Mouse (Mus musculus): ENCODE measurements around the gene Cuedc1.

Cuedc1 gene

DNA sequence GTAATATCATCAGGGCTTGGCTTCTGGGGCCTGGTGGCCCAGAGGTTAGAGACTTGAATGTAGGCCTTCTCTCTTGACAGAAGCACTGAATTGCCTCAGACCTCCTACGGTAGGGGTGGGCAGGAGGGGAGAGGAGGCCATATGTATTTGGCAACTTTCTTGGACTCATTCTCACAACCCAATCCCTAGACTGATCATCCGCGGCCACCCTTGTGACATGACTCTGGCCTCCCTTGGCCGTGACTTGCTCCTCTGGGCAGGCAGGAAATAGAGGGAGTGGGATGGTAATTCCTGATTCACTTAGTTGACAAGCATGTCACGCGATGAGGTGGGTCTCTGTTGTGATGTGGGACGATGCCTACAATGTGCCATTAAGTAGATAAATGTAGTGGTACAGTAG is 68.6 kb downstream of the Cuedc1 start:
- DNase-seq (ENCODE audit: low read depth in 1 of 2, low spot score in 2 of 2) = no peak

DNA sequence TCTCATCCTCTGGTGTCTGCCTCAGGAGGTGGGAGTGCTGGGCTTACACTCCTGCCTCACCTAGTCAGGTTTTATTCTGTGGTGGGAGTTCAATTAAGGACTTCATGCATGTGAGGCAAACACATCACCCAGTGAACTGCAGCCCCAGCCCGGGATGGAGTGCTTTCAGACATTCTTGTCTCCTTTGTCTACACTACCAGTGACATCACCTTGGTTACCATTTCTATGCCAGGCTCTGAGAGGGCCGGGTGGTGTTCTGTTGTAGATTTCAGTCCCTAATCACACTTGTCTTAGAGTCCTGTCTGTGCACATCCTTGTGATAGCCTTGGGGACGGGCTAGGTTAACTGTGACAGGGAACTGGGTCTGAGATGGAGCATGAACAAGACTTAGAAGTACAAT is 70.8 kb downstream of the Cuedc1 start:
- no peak for DNase-seq (ENCODE audit: low read depth in 1 of 2, low spot score in 2 of 2)

DNA sequence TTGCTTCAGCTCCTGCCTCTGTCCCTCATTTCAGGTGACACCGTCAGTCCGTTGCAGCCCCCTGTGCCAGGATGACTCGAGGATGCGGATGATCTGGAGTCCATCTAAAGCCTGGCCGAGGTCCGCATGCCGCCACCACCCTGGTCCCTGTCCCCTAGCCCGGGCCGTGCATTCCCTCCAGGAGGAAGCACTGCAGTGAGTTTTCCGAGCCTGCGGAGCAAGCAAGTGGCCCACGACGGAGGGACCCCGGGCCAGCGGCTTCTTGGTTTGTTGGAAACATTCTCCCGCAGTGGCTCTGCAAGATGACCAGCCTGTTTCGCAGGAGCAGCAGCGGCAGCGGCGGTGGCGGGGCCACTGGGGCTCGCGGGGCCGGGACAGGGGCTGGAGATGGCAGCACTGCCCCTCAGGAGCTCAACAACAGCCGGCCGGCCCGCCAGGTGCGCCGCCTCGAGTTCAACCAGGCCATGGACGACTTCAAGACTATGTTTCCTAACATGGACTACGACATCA is 71.7 kb downstream of the Cuedc1 start:
- DNase-seq (ENCODE audit: low read depth in 1 of 2, low spot score in 2 of 2) = no peak

GRCm38 (mm10) chr11:88170606-88171005 is 72.7 kb downstream of the Cuedc1 start:
- no peak for DNase-seq (ENCODE audit: low read depth in 1 of 2, low spot score in 2 of 2)

- DNase-seq (ENCODE audit: low read depth in 1 of 2, low spot score in 2 of 2) = no peak
Observed at GRCm38 (mm10) chr11:88171876-88172442, 74.1 kb downstream of the Cuedc1 start.

GRCm38 (mm10) chr11:88172601-88173325 is 74.9 kb downstream of the Cuedc1 start:
- DNase-seq (ENCODE audit: low read depth in 1 of 2, low spot score in 2 of 2) = no peak

- DNase-seq (ENCODE audit: low read depth in 1 of 2, low spot score in 2 of 2) = no peak
Observed at GRCm38 (mm10) chr11:88173386-88174025, 75.6 kb downstream of the Cuedc1 start.

DNA sequence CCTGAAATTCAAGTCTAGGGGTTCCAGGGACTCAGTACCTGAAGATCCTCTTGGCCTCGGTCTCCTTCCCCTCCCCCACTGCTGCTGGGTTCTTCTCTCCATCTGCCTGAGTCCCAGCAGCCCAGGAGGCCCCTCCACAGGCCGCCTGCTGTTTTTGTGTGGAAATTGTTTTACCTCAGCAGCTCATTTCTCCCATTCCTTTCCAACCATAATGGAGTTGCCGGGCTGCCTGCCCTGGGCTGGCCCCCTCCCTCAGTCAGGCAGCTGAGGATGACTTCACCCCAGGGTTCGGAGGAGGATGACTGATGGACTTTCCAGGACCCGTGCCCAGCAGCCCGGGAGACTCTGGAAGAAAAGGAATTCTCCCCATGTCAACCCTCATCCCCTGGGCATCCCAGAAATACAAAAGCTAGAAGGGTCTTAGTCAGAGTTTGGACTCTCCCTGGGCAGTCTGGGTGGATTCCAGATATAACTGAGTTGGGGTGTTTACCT is 82.7 kb downstream of the Cuedc1 start:
- DNase-seq (ENCODE audit: low read depth in 1 of 2, low spot score in 2 of 2) = no peak

GRCm38 (mm10) chr11:88180959-88181619 is 83.2 kb downstream of the Cuedc1 start:
- DNase-seq (ENCODE audit: low read depth in 1 of 2, low spot score in 2 of 2) = no peak

DNA sequence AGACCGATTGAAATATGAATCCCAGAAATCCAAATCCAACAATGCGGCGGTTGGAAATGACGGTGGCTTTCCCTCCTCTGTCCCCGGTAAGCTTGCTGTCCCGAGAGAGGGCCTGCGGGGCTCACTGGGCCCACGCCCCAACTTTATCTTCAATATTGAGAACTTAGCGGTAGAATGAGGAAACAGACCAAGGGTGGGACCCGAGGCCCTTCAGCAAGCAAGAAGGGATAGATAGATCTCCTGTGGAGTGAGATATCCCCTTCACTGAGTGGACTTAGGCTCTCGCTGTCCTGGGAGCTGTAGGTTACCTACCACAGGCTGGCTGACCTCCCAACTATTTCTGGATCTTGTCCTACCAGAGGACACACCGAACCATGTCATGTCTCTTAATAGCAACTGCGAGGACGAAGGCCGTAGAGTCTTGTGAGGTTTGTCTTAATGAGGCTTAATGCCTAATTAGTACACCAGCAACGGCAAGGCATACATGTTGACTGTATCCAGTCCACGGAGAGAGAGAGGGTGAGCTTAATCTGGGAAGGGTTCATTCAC is 86.8 kb downstream of the Cuedc1 start:
- no peak for DNase-seq (ENCODE audit: low read depth in 1 of 2, low spot score in 2 of 2)

DNA sequence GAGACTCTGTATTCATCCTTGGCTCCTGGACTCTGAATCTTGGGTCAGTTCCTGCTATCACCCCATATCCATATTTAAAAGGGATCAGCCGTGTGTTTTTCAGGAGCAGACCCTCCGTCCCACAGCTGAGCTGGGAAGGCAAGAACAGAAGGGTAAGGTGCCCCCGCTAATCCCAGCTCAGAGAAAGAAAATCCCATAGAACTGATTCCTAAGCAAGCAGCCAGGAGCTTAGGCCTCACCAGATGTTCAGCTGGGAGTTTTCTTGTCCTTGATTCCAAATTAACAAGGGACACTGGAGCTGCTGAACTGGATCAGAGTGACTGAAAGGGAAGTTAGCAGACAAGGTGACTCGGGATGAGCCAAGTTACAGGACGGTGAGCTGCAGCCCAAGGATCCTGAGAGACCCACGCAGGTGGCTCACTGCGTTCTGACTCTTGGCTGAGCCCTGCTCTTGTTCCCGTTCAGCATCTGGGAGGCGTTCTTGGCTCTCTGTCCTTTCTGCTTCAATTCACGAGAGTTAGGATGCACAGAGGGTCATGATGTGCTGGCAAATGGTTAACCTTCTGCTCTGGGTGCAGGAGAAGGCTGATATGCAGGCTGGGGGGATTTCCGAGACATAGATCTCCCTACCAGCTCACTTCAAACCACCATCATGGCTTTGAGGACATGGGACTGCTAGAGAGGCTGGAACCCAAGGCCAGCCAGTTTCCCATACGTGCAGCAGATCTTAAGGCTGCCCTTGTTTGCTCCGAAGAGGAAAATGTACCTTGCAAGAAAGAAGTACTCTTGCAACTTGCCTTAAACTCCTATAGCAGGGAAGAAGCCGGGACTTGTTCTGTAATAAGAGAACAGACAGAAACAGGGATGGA is 88.5 kb downstream of the Cuedc1 start:
- no peak for DNase-seq (ENCODE audit: low read depth in 1 of 2, low spot score in 2 of 2)

GRCm38 (mm10) chr11:88186947-88187243 is 89.0 kb downstream of the Cuedc1 start:
- DNase-seq (ENCODE audit: low read depth in 1 of 2, low spot score in 2 of 2) = no peak

DNA sequence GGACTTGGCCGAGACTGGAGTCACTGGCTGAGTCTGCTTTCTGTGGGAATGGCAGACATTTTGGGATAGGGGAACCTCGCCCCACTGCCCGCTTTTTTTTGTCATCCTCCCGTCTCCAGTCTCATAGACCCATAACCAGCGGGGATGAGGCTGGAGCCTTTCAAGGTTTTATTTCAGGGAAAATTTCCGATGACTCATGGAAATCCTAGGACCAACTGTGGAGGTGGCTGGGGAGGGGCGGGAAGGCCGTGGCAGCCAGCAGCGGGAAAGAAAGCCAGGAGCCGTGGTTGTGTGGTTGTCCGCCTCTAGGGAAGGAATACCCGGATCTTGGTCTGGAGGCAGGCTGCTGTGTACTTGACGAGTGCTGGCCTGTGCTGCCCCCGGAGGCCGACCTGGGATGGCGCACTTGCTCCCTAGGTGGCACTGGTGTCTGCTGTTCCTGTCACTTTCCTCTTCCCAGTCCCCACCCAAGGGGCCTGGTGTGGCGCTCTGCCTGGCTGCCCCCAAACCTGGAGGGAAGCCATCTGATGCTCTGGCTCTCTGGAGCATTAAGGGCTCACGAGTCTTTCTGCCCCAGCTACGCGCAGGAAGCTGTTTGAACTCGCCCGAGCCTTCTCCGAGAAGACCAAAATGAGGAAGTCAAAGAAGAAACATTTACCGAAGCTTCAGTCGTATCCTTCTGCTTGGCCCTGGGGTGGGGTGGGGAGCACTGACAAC is 89.7 kb downstream of the Cuedc1 start:
- DNase-seq (ENCODE audit: low read depth in 1 of 2, low spot score in 2 of 2) = peak; percentile 45 to 79

GRCm38 (mm10) chr11:88188216-88188615 is 90.4 kb downstream of the Cuedc1 start:
- no peak for DNase-seq (ENCODE audit: low read depth in 1 of 2, low spot score in 2 of 2)

- no peak for DNase-seq (ENCODE audit: low read depth in 1 of 2, low spot score in 2 of 2)
Observed at GRCm38 (mm10) chr11:88188635-88189034, 90.8 kb downstream of the Cuedc1 start.

DNA sequence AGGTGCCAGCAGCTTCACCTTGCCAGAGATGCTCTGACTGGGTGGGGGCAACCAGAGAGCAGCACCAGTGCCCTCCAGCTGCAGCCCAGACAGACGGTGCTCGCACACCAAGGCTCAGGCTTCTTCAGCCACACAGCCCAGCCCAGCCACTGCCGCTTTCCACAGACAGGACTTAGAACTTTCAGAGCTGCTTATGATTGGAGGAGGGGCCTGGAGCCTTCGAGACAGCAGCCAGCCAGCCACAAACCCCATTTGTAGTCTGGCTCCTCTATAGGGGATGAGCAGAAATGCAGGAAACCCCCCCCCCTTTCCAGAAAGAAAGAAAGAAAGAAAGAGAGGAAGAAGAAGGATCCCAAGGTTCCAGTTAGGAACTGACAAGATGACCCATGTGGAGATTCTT is 94.7 kb downstream of the Cuedc1 start:
- no peak for DNase-seq (ENCODE audit: low read depth in 1 of 2, low spot score in 2 of 2)

- DNase-seq (ENCODE audit: low read depth in 1 of 2, low spot score in 2 of 2) = no peak
Observed at GRCm38 (mm10) chr11:88193098-88193823, 95.4 kb downstream of the Cuedc1 start.

- no peak for DNase-seq (ENCODE audit: low read depth in 1 of 2, low spot score in 2 of 2)
Observed at GRCm38 (mm10) chr11:88193824-88194696, 96.2 kb downstream of the Cuedc1 start.
